Mouse (Mus musculus) embryonic facial prominence, embryonic 12.5 days (tissue): ENCODE measurements around the gene Smco3. TPM values are rescaled to one million over a fixed set of nuclear protein-coding genes. Genes with fewer than 3 reads are reported as not detected.

Source experiments
- ATAC-seq: fragments of 200-750 bp; cut with Nextera tagmentation; 2 replicates; pipeline ENCODE4 v1.8.0; 2017; ENCODE audit not compliant: insufficient number of reproducible peaks, insufficient read depth, low FRiP score, low TSS enrichment
- H3K27ac ChIP-seq: fragments of 300-500 bp; sonication (generic); 2 replicates; pipeline ENCODE4 v1.5.1; 2016; ENCODE audit warnings: mild to moderate bottlenecking
- H3K27me3 ChIP-seq: fragments of 300-500 bp; sonication (generic); 2 replicates; pipeline ENCODE4 v1.6.1; 2016; ENCODE audit warnings: mild to moderate bottlenecking, moderate library complexity
- H3K36me3 ChIP-seq: fragments of 300-500 bp; sonication (generic); 2 replicates; pipeline ENCODE4 v1.6.1; 2016; ENCODE audit warnings: mild to moderate bottlenecking
- H3K4me1 ChIP-seq: fragments of 300-500 bp; sonication (generic); 2 replicates; pipeline ENCODE4 v1.6.1; 2016
- H3K4me2 ChIP-seq: fragments of 300-500 bp; sonication (generic); replicated peaks from 2 replicates; pipeline ENCODE4 v1.6.1; 2016; ENCODE audit warnings: mild to moderate bottlenecking, moderate library complexity
- H3K4me3 ChIP-seq: fragments of 300-500 bp; sonication (generic); 2 replicates; pipeline ENCODE4 v1.5.1; 2016; ENCODE audit warnings: mild to moderate bottlenecking
- H3K9ac ChIP-seq: fragments of 300-500 bp; sonication (generic); 2 replicates; pipeline ENCODE4 v1.6.1; 2016; ENCODE audit warnings: mild to moderate bottlenecking, moderate library complexity
- H3K9me3 ChIP-seq: fragments of 300-500 bp; sonication (generic); 2 replicates; pipeline ENCODE4 v1.6.1; 2016; ENCODE audit warnings: mild to moderate bottlenecking, moderate library complexity
- WGBS: fragments of 180-500 bp; shearing (Covaris S2); methylation state at CpG from one replicate; pipeline ENCODE4 v1.1.7; 2016; 5-methylcytosine and 5-hydroxymethylcytosine counted together
- microRNA-seq: library from miRNA; unstranded; fragments of <30 nt; microRNA quantifications from one replicate; pipeline ENCODE4, GENCODE M21; 2017
- polyA plus RNA-seq: library from polyadenylated mRNA; unstranded; fragments of >200 nt; fragmentation: Nextera tagmentation; extraction: Ambion mirVana; gene quantifications from 2 replicates; pipeline ENCODE4 v1.2.1, GENCODE M21; 2016

Gene Smco3
- polyA plus RNA-seq, 1 experiment from 2014 or later = 0.40 TPM

GRCm38 (mm10) chr6:136792884-136793758 lies 42.1 kb downstream of the Smco3 start:
- Histone ChIP-seq H3K4me3 (peak overlapping the region; percentile 38), H3K27ac (no peak overlapping the region), H3K9me3 (no peaks in the 10 kb centered on the region), H3K36me3 (no peaks in the 10 kb centered on the region), H3K27me3 (peaks cover 3% of the 10 kb centered on the region; the same call in 1 of the 2 replicates), H3K4me2 (peak overlapping the region; percentile 77), H3K4me1 (0 out of 2 replicates have a peak, but pooled peaks cover 12% of the 10 kb centered on the region), H3K9ac (no peak overlapping the region)
- WGBS = 19% methylated on average over 16 of the region's 16 CpGs
- no peak for ATAC-seq

GRCm38 (mm10) chr6:136789391-136789971 lies 45.8 kb downstream of the Smco3 start:
- Histone ChIP-seq H3K27ac (no peak overlapping the region), H3K36me3 (no peaks in the 10 kb centered on the region), H3K9ac (no peak overlapping the region), H3K4me3 (no peak overlapping the region), H3K27me3 (peaks cover 3% of the 10 kb centered on the region; the same call in 1 of the 2 replicates), H3K4me2 (no peak overlapping the region), H3K9me3 (no peaks in the 10 kb centered on the region), H3K4me1 (0 out of 2 replicates have a peak, but pooled peaks cover 12% of the 10 kb centered on the region)
- 66% methylated on average over 5 of the region's 5 CpGs for WGBS
- no peak for ATAC-seq

DNA sequence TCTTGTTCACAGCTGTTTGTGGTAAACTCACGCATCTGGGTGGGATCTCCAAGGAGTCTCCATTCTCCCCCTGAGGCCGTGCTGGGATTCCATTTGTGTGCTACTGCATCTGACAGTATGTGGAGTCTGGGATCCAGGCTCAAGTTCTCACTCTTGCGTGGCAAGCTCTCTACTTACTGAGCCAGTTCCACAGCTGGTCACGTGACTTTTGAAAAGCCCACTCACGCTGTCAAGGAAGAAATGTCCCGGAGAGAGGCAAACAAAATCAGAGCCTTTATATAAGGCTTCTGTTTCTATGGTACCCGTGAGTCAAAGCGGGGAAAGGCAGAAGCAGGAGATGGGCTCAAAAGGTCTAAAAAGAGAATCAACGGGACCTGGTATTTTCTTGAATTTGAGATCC lies 52.5 kb downstream of the Smco3 start:
- Histone ChIP-seq H3K4me1 (no peaks in the 10 kb centered on the region), H3K27ac (no peak overlapping the region), H3K36me3 (no peaks in the 10 kb centered on the region), H3K4me3 (no peak overlapping the region), H3K27me3 (no peaks in the 10 kb centered on the region), H3K9ac (no peak overlapping the region), H3K9me3 (no peaks in the 10 kb centered on the region), H3K4me2 (no peak overlapping the region)
- ATAC-seq = no peak
- WGBS = 74% methylated on average over 9 of the region's 9 CpGs

DNA sequence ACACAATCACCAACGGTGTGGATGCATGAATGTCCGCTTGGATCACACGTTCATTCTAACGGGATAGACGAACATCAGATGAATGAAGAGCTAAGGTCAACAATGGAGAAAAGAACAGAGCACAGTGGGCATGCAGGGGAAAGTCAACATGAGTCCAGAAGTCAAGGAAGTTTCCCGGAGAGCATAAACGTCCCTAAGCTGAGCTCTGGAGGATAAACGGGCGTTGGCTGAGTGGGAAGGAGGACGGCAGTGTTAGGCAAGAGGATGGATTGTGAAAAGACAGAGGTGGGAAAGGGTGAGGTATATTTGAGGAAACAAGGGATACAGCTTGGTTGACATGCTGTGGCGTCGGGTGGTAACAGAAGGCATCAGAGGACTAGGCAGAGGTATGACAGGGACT lies 53.1 kb downstream of the Smco3 start:
- no peak overlapping the region for H3K9ac ChIP-seq
- H3K27me3 ChIP-seq = no peaks in the 10 kb centered on the region
- WGBS = 88% methylated on average over 12 of the region's 12 CpGs
- no peak overlapping the region for H3K4me2 ChIP-seq
- H3K9me3 ChIP-seq = no peaks in the 10 kb centered on the region
- ATAC-seq = no peak
- no peaks in the 10 kb centered on the region for H3K36me3 ChIP-seq
- H3K4me3 ChIP-seq = no peak overlapping the region
- H3K4me1 ChIP-seq = no peaks in the 10 kb centered on the region
- H3K27ac ChIP-seq = no peak overlapping the region

- no peak for ATAC-seq
- H3K4me3 ChIP-seq = no peak within 1 kb of the TSS
- H3K36me3 ChIP-seq = no peaks in the 10 kb centered on the region
- H3K9me3 ChIP-seq = no peaks in the 10 kb centered on the region
- H3K4me1 ChIP-seq = no peaks in the 10 kb centered on the region
- H3K27ac ChIP-seq = no peak within 1 kb of the TSS
- no peak within 1 kb of the TSS for H3K4me2 ChIP-seq
- H3K27me3 ChIP-seq = no peaks in the 10 kb centered on the region
- WGBS = 79% methylated on average over 20 of the region's 20 CpGs
- H3K9ac ChIP-seq = no peak within 1 kb of the TSS
Observed at GRCm38 (mm10) chr6:136781377-136781986, 53.8 kb downstream of the Smco3 start, which contains the start of gene Gucy2c. Gene Gucy2c (minus strand): TSS chr6:136781765.

Small RNAs within 50 kb of the gene (microRNA-seq; reads per million reads assigned to microRNA genes)
- not detected for gene Gm44364

Other genes with a start within 250 kb of the Smco3 start
- 2.2 and 2.5 TPM in 2 replicates for gene Plbd1, start 173.5 kb downstream of the Smco3 start, polyA plus RNA-seq
- gene Gucy2c, start 53.7 kb downstream of the Smco3 start, polyA plus RNA-seq = 0.14 and 0.22 TPM in 2 replicates
- gene Hist4h4, start 31.0 kb downstream of the Smco3 start, polyA plus RNA-seq = 0.65 and 0.88 TPM in 2 replicates
- gene H2afj, start 27.2 kb downstream of the Smco3 start, polyA plus RNA-seq = 103 and 107 TPM in 2 replicates
- 2.2 and 3.5 TPM in 2 replicates for gene BC049715, start 7.8 kb downstream of the Smco3 start, polyA plus RNA-seq
- gene Wbp11, start 7.2 kb downstream of the Smco3 start, polyA plus RNA-seq = 122 and 130 TPM in 2 replicates
- 1.1 and 1.6 TPM in 2 replicates for gene Art4, start 22.3 kb upstream of the Smco3 start, polyA plus RNA-seq
- gene Mgp, start 40.4 kb upstream of the Smco3 start, polyA plus RNA-seq = 41.2 and 42.9 TPM in 2 replicates
- 0.19 and 0.55 TPM in 2 replicates for gene Erp27, start 86.7 kb upstream of the Smco3 start, polyA plus RNA-seq
- gene Pde6h, start 88.4 kb upstream of the Smco3 start, polyA plus RNA-seq = not detected in 2 replicates
- 51.1 and 58.5 TPM in 2 replicates for gene Arhgdib, start 106.4 kb upstream of the Smco3 start, polyA plus RNA-seq